Mouse (Mus musculus) ES-E14 (cell line): ENCODE data around the gene Add1.

ENCODE experiments used
- CHD2 ChIP-seq: IDR thresholded peaks from 2 replicates; pipeline ENCODE4 v1.6.1; 2014; ENCODE audit warnings: mild to moderate bottlenecking, low read depth, low read length, inconsistent platforms
- HCFC1 ChIP-seq: IDR thresholded peaks from 2 replicates; pipeline ENCODE4 v1.6.1; 2012; ENCODE audit warnings: low read length, inconsistent platforms, borderline replicate concordance; ENCODE audit not compliant: insufficient read depth
- MAFK ChIP-seq: IDR thresholded peaks from 2 replicates; pipeline ENCODE4 v1.6.1; 2014; ENCODE audit warnings: mild to moderate bottlenecking, low read depth, low read length, inconsistent platforms; ENCODE audit not compliant: insufficient read depth
- ZC3H11A ChIP-seq: IDR thresholded peaks from 2 replicates; pipeline ENCODE4 v1.6.1; 2012; ENCODE audit warnings: low read depth, mild to moderate bottlenecking, inconsistent platforms, low read length, borderline replicate concordance

DNA sequence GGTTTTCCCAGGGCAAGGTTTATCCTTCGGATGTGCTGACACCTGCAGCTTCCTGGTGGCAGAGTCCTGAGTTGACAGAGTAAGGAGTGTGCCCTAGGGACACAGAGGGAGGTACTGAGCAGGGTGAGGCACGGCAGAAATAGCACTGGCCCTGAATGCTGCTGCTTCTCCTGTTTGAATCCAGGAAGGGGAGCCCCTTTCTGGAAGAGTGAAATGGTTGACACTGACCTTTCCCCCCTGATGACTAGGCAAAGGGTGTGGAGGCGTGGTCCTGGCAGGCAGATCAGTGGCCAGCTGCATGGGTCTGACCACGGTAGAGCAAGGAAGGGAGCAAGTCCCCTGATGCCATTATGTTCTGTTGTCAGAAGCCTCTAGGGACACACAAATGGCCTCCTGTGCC is 42.8 kb upstream of the Add1 start:
- TF ChIP-seq HCFC1, result no peak
- TF ChIP-seq ZC3H11A, result no peak
- TF ChIP-seq MAFK, result no peak
- TF ChIP-seq CHD2, result no peak
